Mouse (Mus musculus) bone marrow, adult 2 months (tissue): ENCODE data around the gene Aurkaip1.

Experiments used
- CTCF ChIP-seq: fragments of 200-500 bp; IDR thresholded peaks from 2 replicates; pipeline ENCODE4 v1.5.1; 2011; ENCODE audit warnings: low read length, control low read depth; ENCODE audit not compliant: control insufficient read depth, insufficient read depth
- POLR2A ChIP-seq: fragments of 200-500 bp; IDR thresholded peaks from 2 replicates; pipeline ENCODE4 v1.6.1; 2011; ENCODE audit warnings: low read depth, mild to moderate bottlenecking, control low read depth, low read length, borderline replicate concordance; ENCODE audit not compliant: control insufficient read depth

DNA sequence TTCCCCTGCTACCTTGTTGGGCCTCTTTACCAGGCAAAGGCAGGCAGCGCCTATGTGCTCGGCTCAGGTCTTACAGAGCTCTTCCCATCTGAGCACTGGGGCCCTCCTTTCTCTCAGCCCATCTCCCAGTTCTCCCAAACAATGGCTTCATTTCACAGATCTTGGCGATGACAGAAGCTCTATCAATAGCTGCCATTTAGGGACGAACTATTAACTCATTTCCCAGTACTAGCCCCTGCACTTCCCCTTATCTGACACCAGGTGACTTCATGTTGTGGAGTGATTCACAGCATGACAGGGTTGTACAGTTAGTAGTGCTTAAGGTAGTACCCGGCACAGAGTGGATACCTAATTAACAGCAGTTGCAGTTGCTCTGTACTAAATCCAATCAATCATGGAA is 45.3 kb upstream of the Aurkaip1 start, which contains the start of gene Tmem88b:
- no peak for TF ChIP-seq CTCF
- TF ChIP-seq POLR2A: no peak
